Mouse (Mus musculus) embryo, embryonic 11 days (tissue): ENCODE measurements around the gene Prr5l.

Experiments
- DNase-seq: peaks from one replicate; pipeline ENCODE4 v3.0.0-alpha.2; 2015

The Prr5l gene

DNA sequence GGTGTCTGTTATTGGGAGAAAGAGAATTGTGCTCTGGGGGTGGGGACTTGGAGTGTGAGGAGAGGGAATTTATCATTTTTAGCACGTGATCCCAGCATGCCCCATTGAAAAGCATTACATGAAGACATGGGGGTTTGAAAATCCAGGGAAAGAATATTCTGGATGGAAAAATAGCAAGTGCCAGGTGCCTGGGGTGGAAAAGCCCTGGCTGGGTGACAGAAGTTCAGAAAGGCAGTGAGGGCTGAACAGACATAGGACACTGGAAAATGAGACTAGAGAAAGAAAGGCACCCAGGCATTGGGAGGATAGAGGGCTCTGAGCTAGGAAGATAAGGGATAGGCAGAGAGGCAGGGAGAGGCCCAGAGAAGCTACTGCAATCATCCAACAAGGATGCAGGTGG lies 62.0 kb downstream of the Prr5l start:
- DNase-seq: no peak

DNA sequence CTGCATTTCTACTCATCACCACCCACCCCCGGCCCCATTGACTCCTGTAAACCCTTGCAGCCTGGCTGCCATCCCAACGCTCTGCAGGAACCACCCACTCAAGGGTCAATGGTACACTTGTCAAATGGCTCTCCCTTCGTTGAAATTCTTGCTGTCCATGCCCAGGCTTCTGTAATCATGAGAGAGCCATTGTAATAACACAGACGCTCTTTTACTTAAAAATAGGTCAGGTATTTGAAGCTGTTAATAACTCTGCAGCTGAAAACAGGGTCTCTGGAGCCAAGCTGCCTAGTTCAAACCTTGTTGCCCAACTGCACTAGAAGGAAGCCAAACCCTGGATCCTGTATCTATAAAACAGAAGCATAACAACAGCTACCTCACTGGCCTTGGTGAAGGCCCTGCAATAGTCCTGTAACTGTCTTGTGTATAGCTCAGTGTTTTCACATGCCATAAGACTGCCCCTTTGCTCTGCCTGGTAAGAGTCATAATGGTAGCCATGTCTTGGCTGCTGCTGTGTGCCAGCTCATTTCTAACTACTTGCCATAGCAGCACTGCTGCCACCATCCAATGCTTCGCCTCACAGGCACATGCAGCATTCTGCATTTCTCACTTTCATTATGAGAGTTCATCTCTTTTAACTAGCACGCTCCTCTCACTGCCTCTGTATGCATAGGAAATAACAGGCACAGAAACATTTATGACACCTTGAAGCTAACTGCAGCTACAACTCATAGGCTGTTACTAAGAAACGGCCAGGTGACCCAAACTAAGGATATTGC lies 63.7 kb downstream of the Prr5l start:
- no peak for DNase-seq

DNA sequence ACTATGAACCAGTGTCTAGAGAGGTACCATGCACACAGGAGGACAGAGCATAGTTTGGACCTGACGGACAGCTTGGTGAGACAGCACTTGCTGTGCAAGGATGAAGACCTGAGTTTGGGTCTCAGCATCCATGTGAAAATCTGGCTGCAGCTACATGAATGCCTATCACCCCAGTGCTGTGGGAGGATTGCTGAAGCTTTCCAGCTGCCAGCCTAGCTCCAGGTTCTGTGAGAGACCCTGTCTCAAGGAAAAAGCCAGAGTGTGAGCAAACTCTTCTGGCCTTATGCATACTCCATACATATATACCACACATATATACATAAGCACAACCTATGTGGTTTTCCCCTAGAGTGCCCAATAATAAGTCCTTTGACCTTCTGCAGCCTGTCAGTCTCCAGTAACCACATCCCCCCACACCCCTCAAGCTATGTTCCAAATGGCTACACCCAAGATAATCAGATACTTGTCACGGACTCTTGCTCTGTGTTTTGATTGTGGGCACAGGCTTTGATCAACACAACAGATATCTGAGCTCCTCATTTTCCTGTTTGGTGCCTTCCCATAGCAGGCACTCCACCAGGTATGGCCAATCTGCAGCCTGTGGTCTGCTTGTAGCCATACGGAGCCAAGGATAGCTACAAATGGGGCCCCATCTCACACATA lies 66.0 kb downstream of the Prr5l start:
- DNase-seq: no peak

DNA sequence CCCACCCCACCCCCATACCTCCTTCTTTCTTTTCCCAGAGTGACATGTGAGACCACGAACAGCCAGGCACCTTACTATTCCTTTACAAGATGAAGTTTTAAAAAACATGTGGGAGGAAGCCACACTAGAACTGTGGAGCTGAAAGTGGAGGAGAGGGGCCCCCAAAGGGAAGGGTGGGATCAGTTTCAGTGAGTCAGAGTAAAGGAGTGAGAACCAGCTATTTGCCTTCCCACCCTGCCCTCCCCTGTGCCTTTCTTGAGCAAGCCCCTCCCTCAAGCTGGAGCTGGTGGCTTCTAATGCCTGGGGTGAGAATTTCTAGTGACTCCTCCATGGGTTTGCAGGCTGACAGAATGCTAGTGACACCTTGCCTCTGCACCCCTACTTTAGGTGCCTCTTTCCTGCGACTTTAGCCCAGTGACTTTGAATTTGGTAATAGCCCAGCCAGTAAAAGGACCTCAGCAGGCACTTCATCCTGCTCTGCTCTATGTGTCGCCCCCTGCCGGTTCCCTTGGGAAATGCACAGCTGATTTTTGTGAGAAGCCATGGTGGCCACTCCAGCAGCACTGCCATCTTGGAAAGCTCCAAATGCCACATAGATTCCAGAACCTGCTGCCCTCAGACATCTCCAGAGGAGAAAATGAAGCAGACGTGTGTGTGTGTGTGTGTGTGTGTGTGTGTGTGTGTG lies 67.4 kb downstream of the Prr5l start:
- peak; percentile 37 for DNase-seq

DNA sequence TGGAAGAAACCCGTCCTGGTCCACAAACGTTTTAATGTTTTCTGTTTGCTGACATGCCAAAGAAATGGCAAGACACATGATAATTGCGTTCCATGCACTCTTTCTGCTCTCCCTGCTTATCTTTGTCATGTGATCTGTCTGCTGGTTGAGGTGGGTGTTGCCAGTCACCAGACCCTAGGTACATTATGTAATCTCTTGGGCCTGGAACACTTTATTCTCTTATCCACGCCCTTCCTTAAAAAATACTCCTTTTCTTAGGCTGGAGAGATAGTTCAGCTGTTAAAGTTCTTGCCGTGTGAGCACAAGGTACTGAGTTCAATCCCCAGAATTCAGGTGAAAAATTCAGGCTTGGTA lies 68.6 kb downstream of the Prr5l start:
- no peak for DNase-seq

DNA sequence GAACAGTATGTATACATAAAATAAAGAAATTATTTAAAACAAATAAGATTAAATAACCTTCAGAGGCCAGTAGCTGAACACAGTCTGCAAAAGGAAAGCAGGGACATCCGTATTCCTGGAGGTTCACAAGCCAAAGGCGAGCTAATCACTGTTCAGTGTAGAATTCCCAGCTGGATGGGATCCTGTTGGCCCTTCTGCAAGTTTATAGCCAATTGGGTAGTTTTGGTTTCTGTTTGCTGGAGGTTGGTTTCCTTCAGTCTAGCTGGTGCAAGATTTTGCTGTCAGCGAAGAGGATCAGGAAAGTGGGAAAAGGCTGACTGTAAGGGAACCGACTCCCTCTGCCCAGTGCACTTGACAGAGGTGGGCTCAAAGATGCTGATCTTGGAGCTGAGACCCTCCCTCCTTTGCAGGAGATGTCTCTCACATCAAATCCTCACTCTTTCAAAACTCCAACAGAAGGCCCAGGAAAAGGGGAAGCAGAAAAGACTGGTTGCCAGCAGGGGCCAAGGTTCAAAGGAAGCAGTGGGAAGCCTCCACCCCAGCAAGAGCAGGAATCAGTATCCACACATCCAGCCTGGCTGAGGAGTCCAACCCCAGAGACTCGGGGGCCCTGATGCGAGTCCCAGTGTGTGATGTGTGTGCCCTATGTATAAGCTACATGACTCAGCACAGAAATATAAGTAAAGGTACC lies 69.1 kb downstream of the Prr5l start:
- no peak for DNase-seq

DNA sequence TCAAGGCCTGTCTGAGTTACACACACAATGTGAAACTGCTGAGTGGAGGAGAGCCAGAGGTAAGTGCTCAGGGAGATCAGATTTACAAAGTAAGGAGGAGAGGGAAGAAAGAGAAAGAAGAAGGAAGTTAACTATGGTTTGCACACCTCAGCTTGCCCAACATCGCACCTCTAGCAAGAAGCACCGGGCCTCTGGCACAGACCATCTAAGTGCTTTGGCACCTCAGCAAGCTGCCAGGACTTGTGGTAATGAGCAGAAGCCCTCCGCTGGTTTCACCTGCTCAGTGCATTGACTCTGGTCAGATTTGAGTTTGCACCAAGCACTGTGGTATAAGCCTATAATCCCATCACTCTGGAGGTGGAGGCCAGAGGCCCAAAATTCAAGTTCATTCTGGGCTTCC lies 70.9 kb downstream of the Prr5l start:
- DNase-seq: no peak

DNA sequence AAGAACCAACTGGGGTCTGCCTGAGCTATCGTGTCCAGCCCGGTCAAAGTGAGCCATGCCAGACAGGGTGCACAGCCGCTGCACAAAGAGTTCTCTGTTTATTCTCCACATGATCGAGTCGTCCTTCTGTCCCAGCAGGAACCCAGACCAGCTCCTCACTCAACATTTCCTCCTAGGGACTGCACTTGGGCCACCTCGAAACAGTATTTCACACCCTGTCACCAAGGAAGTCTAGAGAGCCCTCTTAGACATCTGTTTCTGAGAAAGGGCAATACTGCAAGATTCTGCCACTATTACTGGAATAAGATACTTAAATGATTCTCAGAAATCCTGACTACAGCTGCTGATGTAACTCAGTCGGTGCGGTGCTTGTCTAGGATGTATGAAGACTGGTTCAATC lies 72.1 kb downstream of the Prr5l start:
- DNase-seq: no peak

DNA sequence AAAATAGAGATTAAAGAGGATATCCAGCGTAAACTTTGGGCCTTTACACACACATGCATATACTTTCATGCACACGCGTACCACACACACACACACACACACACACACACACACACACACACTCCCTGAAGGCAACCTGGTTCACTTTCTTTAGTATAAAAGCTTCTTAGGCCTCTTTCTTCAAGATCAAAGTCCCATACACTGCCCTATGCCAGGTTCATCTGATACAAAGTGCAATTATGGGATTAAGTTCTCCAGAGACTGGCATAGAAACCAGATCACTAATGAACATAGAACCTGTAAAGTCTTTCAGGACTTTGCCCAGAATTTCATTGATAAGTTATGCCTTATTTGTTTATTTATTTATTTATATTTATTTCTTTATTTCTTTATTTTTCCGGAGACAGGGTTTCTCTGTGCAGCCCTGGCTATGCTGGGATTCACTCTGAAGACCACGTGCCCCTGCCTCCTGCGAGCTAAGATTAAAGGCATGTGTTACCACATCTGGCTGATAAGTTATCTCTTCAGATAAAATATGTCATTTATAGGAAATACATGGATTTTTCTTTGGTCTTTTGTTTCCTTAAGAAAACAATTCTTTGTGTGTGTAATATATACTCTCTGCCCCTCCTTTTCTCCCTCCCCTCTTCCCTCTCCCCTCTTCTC lies 73.1 kb downstream of the Prr5l start:
- DNase-seq: no peak

DNA sequence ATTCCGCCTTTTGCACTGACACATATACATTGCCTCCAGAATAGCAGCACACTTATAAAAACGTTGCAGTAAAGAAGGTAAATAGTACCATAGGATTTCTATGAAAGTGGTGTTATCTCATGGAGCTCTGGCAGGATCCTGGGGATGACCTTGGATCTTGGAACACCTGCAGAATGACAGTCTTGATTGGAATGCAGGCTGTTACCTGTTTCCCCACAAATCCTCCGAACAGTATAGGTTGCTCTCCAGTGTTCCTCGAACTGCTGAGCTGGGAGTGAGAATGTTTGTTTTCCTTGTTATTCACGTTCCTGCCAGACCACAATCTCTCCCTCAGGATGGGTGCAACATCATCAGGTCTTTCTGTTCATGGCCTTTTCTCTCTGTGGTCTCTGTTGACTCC lies 75.1 kb downstream of the Prr5l start:
- DNase-seq: no peak

DNA sequence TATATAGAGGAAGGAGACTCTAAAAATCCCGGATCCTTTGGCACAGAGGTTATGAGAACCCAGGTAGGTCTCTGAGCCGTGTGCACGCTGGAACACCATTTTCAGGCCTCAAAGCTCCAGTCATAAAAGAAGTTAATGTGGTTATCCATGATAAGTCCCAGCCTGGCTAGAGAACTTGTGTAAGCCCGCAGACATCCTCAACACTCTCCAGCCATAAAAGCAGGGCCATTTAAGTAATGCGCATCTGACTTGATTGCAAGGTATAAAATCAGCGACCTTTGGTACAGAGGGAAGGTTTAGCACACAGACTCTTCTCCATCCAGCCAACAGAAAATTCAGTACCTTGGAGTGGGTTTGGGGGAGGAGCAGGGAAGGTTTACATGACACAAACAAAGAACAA lies 80.6 kb downstream of the Prr5l start:
- no peak for DNase-seq

DNA sequence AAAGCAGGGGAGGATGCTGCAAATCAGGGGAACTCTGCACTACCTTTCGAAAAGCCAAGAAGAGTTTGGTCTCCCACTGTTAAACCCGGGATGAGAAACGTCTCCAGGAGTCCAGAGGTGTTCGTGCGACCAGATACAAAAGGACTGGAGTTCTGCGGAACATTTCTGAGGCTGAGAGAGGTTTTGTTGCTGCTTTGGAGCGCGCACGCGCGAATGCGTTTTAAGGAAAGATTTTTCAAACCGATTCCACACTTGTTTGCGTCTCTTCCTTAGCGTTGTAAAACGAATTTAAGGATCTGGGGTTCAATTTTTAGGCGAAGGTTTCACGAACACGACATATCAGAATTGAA lies 85.0 kb downstream of the Prr5l start:
- peak; percentile 74 for DNase-seq

DNA sequence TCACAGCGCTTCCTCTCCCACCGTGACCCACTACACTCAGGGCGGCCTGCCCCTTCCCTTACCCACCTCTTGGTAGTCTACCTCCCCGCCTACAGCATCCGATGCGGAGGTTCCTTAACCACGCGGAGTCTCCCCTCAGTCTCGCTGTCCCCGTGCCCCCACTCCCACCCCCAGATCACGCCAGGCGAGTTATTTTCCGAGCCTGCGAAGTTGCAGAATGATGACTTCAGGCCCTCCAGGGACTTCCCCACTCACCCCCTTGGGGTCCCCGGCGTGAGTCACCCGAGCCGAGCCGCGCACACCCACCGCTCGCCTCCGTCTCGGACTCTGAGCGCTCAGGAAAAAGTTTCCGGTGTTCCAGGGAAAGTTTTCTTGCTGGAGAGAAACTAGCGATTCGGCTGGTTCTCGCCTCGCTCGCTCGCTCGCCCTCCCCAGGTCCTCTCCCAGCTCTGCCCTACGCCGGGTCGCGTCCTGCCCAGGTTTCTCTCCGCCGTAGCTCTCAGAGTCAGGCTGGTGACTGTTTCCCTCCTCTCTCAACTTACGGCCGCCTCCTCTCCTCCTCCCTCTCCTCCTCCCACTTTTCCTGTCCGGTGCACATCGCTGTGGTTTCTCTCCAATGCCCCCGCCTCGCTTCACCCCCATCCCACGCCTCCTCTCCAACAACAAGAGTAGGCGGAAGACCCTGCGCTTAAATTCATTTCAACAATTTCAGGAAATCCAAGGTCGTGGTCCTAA lies 85.5 kb downstream of the Prr5l start:
- peak; percentile 77 for DNase-seq

DNA sequence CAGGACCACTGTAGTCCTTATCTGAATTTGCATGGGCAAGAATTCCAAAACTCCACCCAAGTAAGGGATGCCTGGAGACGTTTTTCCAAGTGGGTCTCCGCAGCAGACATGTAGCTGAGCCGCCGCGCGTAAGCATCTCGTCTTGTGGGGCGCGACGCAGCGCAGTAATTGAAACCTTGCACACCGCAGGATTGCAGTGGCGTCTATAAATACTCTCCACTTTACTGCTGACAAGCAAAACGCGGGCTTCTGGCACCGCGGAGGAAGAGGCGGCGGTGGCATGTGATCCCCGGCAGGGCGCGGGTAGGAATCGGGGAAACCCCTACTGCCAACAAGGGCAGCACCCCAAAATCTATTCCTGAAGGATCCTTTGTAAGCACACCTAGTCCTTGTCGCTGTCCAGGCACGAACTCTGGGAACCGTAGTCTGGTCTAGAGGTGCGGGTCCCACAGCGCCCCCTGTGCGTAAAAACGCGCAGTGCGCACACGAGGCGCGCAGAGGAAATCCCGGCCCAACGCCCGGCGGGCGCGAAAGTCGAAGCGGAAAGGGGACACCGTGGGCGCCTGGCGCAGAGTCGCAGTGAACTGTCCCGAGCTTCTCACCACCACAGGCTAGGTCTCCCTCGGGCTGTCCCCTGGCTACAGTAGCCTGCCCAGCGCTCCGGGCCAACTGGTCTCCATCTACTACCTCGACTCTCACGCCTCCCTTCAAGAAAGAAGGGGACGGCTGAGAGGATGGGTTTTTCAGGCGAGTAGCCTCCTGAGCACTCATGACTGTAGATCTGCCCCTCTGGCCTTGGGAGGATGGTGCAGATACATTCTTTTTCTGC lies 86.3 kb downstream of the Prr5l start:
- DNase-seq: peak; percentile 91

DNA sequence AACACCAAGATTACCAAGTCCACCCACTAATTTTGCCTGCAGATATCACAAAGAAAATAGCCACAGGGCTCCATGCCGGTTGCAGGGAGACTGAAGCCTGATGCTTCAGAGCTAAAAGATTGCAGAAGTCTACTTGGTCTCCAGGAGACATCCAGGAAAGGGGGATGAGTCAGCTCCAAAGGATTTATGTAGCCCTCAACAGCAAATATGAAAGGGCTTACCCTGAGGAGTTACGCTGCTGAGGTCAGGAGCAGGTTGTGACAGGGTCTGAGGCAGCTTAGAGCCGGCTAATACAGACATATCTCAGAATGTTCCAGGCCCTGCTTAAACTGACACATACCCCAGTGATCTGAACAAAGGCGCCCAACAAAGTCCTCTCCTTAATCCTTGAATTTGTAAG lies 90.7 kb downstream of the Prr5l start:
- no peak for DNase-seq

DNA sequence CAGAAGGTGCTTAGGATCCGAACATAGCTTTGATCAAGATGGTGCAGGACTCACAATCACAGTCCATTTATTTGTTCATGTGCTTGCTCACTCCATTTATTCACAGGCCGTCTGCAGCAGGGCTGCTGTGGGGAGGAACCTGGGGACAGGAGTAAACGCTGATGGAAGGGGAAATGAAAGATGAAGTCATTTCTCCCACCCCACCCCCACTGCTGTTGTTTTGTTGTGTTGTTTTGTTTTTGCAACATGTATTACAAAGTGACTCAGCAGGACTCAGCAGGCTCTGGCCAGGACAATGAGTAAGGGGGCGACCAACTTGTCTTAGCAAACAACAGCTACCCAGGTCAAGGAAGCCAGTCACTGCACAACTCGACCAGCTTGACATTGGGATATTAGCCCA lies 99.6 kb downstream of the Prr5l start:
- no peak for DNase-seq

DNA sequence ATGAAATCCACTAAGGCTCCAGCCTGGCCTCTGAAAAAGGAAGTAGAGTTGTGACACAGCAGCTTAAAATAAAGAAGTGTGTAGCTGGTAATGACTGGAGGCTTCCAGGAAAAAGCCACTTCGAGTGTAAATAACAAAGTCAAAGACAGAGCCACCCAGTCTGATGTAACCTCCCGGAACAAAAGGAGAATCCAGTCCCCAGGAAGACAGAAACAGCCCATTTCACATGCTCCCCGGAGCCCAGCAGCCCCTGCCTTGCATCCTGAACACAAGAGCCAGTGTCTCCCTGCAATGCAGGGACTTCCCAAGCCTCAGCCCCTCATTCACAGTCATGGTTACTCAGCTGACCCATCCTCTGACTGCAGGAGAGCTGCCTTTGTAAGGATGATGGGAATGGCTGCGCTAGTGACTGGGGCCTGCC lies 101.5 kb downstream of the Prr5l start:
- DNase-seq: no peak

DNA sequence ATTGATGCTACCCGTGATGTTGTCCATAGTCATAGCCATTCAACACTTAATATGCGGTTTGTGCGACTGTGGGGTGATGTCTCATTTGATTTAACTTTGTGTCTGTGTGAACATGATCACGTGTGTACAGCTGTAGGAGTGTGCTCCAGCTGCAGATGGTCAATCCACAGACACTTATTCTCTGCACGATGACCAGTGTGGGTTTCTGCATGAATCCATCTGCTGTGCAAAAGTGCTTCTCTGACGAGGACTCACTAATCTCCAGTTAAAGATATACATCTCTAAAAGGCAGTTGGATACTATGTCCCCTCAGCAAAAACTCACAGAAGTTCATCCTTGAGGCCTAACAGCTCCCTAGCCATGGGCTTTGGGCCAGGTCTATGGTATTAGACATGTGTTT lies 104.7 kb downstream of the Prr5l start:
- DNase-seq: no peak

DNA sequence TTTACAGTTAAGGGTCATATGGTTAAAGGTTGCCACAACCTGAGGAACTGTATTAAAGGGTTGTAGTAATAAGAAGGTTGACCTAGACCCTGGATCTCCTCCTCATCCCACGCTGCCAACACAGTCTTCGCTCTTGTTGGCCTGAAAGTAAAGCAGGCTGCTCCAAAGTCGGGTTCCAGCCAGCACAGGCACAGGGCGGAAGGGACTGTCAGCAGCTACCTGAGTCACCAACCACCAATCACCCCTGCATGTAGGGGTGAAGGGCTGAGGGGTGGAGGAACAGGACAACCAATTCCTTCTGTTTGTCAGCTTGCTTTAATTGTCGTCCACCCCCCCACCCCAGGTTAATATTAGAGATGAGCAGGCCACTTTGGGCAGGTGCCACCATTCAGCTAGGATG lies 119.3 kb downstream of the Prr5l start:
- no peak for DNase-seq

DNA sequence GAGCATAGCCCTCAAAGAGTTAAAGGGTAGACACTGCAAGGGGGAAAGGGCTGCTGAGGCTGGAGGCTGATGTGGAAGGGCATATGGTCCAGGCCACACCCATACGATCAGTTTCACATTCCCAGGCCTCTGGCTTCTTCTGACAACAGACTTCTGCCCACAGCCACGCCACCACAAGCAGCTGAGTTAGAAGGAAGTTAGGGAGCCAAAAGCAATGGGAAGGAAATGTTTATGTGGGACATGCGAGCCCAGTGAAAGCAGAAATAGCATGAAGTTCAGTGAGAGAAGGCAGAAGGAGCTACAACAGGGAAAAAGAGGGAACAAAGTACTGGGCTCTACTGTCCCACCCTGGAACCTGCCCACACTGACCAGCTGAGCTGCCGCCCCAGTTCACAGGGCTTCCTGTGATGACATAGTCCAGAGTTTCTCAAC lies 119.9 kb downstream of the Prr5l start:
- DNase-seq: no peak

DNA sequence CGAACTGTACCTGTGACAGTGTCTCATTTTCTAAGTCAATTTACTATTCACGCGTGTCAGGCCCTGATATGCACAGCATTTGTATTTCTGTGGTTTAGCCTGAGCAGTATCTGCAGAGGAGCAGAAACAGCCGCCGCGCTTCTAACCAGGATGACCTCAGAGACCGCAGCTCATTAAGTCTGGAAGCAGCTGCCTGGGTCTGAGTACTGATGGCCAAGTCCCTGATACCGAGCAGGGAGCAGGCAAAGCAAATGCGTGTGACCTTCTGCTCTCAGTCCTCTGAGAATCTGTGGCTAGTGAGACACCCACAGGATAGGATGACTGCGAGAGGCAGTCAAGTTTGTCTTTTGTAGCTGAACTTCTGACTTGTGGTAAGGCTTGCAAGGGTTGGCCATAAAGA lies 120.4 kb downstream of the Prr5l start:
- DNase-seq: no peak

DNA sequence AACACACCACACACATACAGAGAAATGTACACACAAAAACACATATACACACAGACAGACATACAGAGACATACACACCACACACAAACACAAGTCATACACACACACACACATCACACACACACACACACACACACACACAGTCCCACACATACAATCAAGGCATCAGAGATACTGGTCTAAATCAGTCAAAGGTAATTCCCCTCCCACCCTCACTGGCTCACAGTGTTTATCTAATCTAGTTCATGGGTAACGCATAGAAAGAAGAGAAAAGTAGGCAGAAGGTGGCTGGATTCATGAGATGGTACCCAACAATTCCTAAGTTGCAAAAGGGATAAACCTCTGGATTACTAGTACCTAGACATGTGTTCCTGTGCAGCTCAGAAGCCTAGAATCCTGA lies 120.9 kb downstream of the Prr5l start:
- no peak for DNase-seq
